Mouse (Mus musculus): Measurements from ENCODE around the gene Ptprj.

GRCm38 (mm10) chr2:90553861-90554260 is 26.6 kb downstream of the Ptprj start:
- TF ChIP-seq ZMIZ1 (IDR thresholded peaks at IDR 0.05; ENCODE audit: low read depth, low read length) = no peak
- no peak for TF ChIP-seq POLR2AphosphoS2 (IDR thresholded peaks at IDR 0.05; ENCODE audit: low read depth, low read length)
- TF ChIP-seq ZNF384 (IDR thresholded peaks at IDR 0.05; ENCODE audit: low read depth, low read length) = no peak
- no peak for TF ChIP-seq CTCF (conservative IDR thresholded peaks at IDR 0.05 in 1 of 2, IDR thresholded peaks at IDR 0.05 in 1 of 2; ENCODE audit: low read depth in 2 of 2, low read length in 2 of 2)
- TF ChIP-seq POLR2A (IDR thresholded peaks at IDR 0.05; ENCODE audit: low read depth, low read length) = no peak
- no peak for TF ChIP-seq ETS1 (conservative IDR thresholded peaks at IDR 0.05; ENCODE audit: low read depth, low read length)
- TF ChIP-seq ELF1 (IDR thresholded peaks at IDR 0.05; ENCODE audit: low read depth, low read length) = no peak
- no peak for TF ChIP-seq CHD2 (IDR thresholded peaks at IDR 0.05; ENCODE audit: low read length)
- no peak for TF ChIP-seq SMC3 (IDR thresholded peaks at IDR 0.05; ENCODE audit: low read depth, low read length)
- TF ChIP-seq KAT2A (IDR thresholded peaks at IDR 0.05; ENCODE audit: insufficient replicate concordance, low read length) = no peak

All from CH12.LX (cell line).